Mouse (Mus musculus): ENCODE results near the gene March11. TPM values are rescaled to one million over a fixed set of nuclear protein-coding genes. Genes with fewer than 3 reads are reported as not detected.

Gene March11
- 9.7 and 11.1 TPM in 2 replicates for polyA plus RNA-seq (2015; fragmentation: Nextera tagmentation; extraction: Ambion mirVana)

GRCm38 (mm10) chr15:26308629-26309230 is at the start of gene March11:
March11 (plus strand) TSS chr15:26309048.
- Histone ChIP-seq H3K9me3 (ENCODE audit: control insufficient read depth, low read length) (no peaks in the 10 kb centered on the region), H3K27me3 (replicated peaks; ENCODE audit: control insufficient read depth, insufficient read depth, low read length) (no peaks in the 10 kb centered on the region), H3K4me3 (ENCODE audit: low read length) (peak within 1 kb of the TSS; percentile 79), H3K27ac (ENCODE audit: low read depth, low read length) (peak within 1 kb of the TSS; percentile 88), H3K9ac (ENCODE audit: low read depth, low read length) (peak within 1 kb of the TSS; percentile 85), H3K36me3 (ENCODE audit: control insufficient read depth, insufficient read depth, low read length) (no peaks in the 10 kb centered on the region), H3K4me2 (ENCODE audit: low read length) (peak within 1 kb of the TSS; percentile 84), H3K4me1 (ENCODE audit: control insufficient read depth, insufficient read depth, low read depth, low read length) (peaks cover 7% of the 10 kb centered on the region)
- peak; percentile 98 for ATAC-seq
- WGBS: under 1% methylated on average over 56 of the region's 56 CpGs

GRCm38 (mm10) chr15:26262336-26262735 is 46.5 kb upstream of the March11 start:
- H3K9ac ChIP-seq (ENCODE audit: low read depth, low read length): no peak overlapping the region
- no peaks in the 10 kb centered on the region for H3K9me3 ChIP-seq (ENCODE audit: control insufficient read depth, low read length)
- no peaks in the 10 kb centered on the region for H3K4me1 ChIP-seq (ENCODE audit: control insufficient read depth, insufficient read depth, low read depth, low read length)
- H3K4me2 ChIP-seq (ENCODE audit: low read length): no peak overlapping the region
- no peak overlapping the region for H3K4me3 ChIP-seq (ENCODE audit: low read length)
- H3K27me3 ChIP-seq (replicated peaks; ENCODE audit: control insufficient read depth, insufficient read depth, low read length): no peaks in the 10 kb centered on the region
- H3K36me3 ChIP-seq (ENCODE audit: control insufficient read depth, insufficient read depth, low read length): no peaks in the 10 kb centered on the region
- H3K27ac ChIP-seq (ENCODE audit: low read depth, low read length): no peak overlapping the region
- WGBS: 59% methylated on average over 1 of the region's 1 CpGs
- no peak for ATAC-seq

GRCm38 (mm10) chr15:26269596-26269995 is 39.3 kb upstream of the March11 start:
- no peak overlapping the region for H3K4me3 ChIP-seq (ENCODE audit: low read length)
- H3K4me2 ChIP-seq (ENCODE audit: low read length): no peak overlapping the region
- no peaks in the 10 kb centered on the region for H3K27me3 ChIP-seq (replicated peaks; ENCODE audit: control insufficient read depth, insufficient read depth, low read length)
- H3K4me1 ChIP-seq (ENCODE audit: control insufficient read depth, insufficient read depth, low read depth, low read length): no peaks in the 10 kb centered on the region
- H3K9ac ChIP-seq (ENCODE audit: low read depth, low read length): no peak overlapping the region
- ATAC-seq: no peak
- no peak overlapping the region for H3K27ac ChIP-seq (ENCODE audit: low read depth, low read length)
- H3K9me3 ChIP-seq (ENCODE audit: control insufficient read depth, low read length): no peaks in the 10 kb centered on the region
- 92% methylated on average over 4 of the region's 4 CpGs for WGBS
- H3K36me3 ChIP-seq (ENCODE audit: control insufficient read depth, insufficient read depth, low read length): no peaks in the 10 kb centered on the region

- H3K36me3 ChIP-seq (ENCODE audit: control insufficient read depth, insufficient read depth, low read length): no peaks in the 10 kb centered on the region
- ATAC-seq: peak; percentile 37; the same call in 1 of the 2 replicates
- H3K4me3 ChIP-seq (ENCODE audit: low read length): no peak overlapping the region
- no peaks in the 10 kb centered on the region for H3K4me1 ChIP-seq (ENCODE audit: control insufficient read depth, insufficient read depth, low read depth, low read length)
- 45% methylated on average over 2 of the region's 2 CpGs for WGBS
- H3K9ac ChIP-seq (ENCODE audit: low read depth, low read length): no peak overlapping the region
- no peaks in the 10 kb centered on the region for H3K27me3 ChIP-seq (replicated peaks; ENCODE audit: control insufficient read depth, insufficient read depth, low read length)
- H3K27ac ChIP-seq (ENCODE audit: low read depth, low read length): no peak overlapping the region
- no peak overlapping the region for H3K4me2 ChIP-seq (ENCODE audit: low read length)
- H3K9me3 ChIP-seq (ENCODE audit: control insufficient read depth, low read length): no peaks in the 10 kb centered on the region
Observed at GRCm38 (mm10) chr15:26276035-26276511, 32.8 kb upstream of the March11 start.

- Histone ChIP-seq H3K36me3 (ENCODE audit: control insufficient read depth, insufficient read depth, low read length) (no peaks in the 10 kb centered on the region), H3K9ac (ENCODE audit: low read depth, low read length) (no peak overlapping the region), H3K4me2 (ENCODE audit: low read length) (no peak overlapping the region), H3K27me3 (replicated peaks; ENCODE audit: control insufficient read depth, insufficient read depth, low read length) (no peaks in the 10 kb centered on the region), H3K9me3 (ENCODE audit: control insufficient read depth, low read length) (no peaks in the 10 kb centered on the region), H3K4me1 (ENCODE audit: control insufficient read depth, insufficient read depth, low read depth, low read length) (no peaks in the 10 kb centered on the region), H3K27ac (ENCODE audit: low read depth, low read length) (no peak overlapping the region), H3K4me3 (ENCODE audit: low read length) (no peak overlapping the region)
- 56% methylated on average over 5 of the region's 5 CpGs for WGBS
- no peak for ATAC-seq
Observed at GRCm38 (mm10) chr15:26276608-26277007, 32.2 kb upstream of the March11 start.

- Histone ChIP-seq H3K4me1 (ENCODE audit: control insufficient read depth, insufficient read depth, low read depth, low read length) (no peaks in the 10 kb centered on the region), H3K9me3 (ENCODE audit: control insufficient read depth, low read length) (no peaks in the 10 kb centered on the region), H3K27ac (ENCODE audit: low read depth, low read length) (no peak overlapping the region), H3K36me3 (ENCODE audit: control insufficient read depth, insufficient read depth, low read length) (no peaks in the 10 kb centered on the region), H3K9ac (ENCODE audit: low read depth, low read length) (no peak overlapping the region), H3K27me3 (replicated peaks; ENCODE audit: control insufficient read depth, insufficient read depth, low read length) (no peaks in the 10 kb centered on the region), H3K4me2 (ENCODE audit: low read length) (no peak overlapping the region), H3K4me3 (ENCODE audit: low read length) (no peak overlapping the region)
- WGBS: 70% methylated on average over 4 of the region's 4 CpGs
- ATAC-seq: no peak
Observed at GRCm38 (mm10) chr15:26291871-26292270, 17.0 kb upstream of the March11 start.

- no peak for ATAC-seq
- H3K27me3 ChIP-seq (replicated peaks; ENCODE audit: control insufficient read depth, insufficient read depth, low read length): no peaks in the 10 kb centered on the region
- no peak overlapping the region for H3K4me3 ChIP-seq (ENCODE audit: low read length)
- H3K4me2 ChIP-seq (ENCODE audit: low read length): no peak overlapping the region
- H3K27ac ChIP-seq (ENCODE audit: low read depth, low read length): no peak overlapping the region
- H3K36me3 ChIP-seq (ENCODE audit: control insufficient read depth, insufficient read depth, low read length): no peaks in the 10 kb centered on the region
- H3K9me3 ChIP-seq (ENCODE audit: control insufficient read depth, low read length): no peaks in the 10 kb centered on the region
- WGBS: 52% methylated on average over 2 of the region's 2 CpGs
- H3K4me1 ChIP-seq (ENCODE audit: control insufficient read depth, insufficient read depth, low read depth, low read length): no peaks in the 10 kb centered on the region
- no peak overlapping the region for H3K9ac ChIP-seq (ENCODE audit: low read depth, low read length)
Observed at GRCm38 (mm10) chr15:26292811-26293210, 16.0 kb upstream of the March11 start.

- no peak overlapping the region for H3K4me3 ChIP-seq (ENCODE audit: low read length)
- H3K27ac ChIP-seq (ENCODE audit: low read depth, low read length): no peak overlapping the region
- ATAC-seq: 0 out of 2 replicates have a peak, but pooled peaks have one; percentile 34
- H3K9me3 ChIP-seq (ENCODE audit: control insufficient read depth, low read length): no peaks in the 10 kb centered on the region
- WGBS: 64% methylated on average over 1 of the region's 1 CpGs
- H3K27me3 ChIP-seq (replicated peaks; ENCODE audit: control insufficient read depth, insufficient read depth, low read length): no peaks in the 10 kb centered on the region
- H3K4me1 ChIP-seq (ENCODE audit: control insufficient read depth, insufficient read depth, low read depth, low read length): no peaks in the 10 kb centered on the region
- H3K36me3 ChIP-seq (ENCODE audit: control insufficient read depth, insufficient read depth, low read length): no peaks in the 10 kb centered on the region
- H3K9ac ChIP-seq (ENCODE audit: low read depth, low read length): no peak overlapping the region
- no peak overlapping the region for H3K4me2 ChIP-seq (ENCODE audit: low read length)
Observed at GRCm38 (mm10) chr15:26293215-26293614, 15.6 kb upstream of the March11 start.

- 92% methylated on average over 6 of the region's 6 CpGs for WGBS
- Histone ChIP-seq H3K27ac (ENCODE audit: low read depth, low read length) (no peak overlapping the region), H3K9ac (ENCODE audit: low read depth, low read length) (no peak overlapping the region), H3K4me2 (ENCODE audit: low read length) (no peak overlapping the region), H3K4me1 (ENCODE audit: control insufficient read depth, insufficient read depth, low read depth, low read length) (no peaks in the 10 kb centered on the region), H3K4me3 (ENCODE audit: low read length) (no peak overlapping the region), H3K9me3 (ENCODE audit: control insufficient read depth, low read length) (no peaks in the 10 kb centered on the region), H3K27me3 (replicated peaks; ENCODE audit: control insufficient read depth, insufficient read depth, low read length) (no peaks in the 10 kb centered on the region), H3K36me3 (ENCODE audit: control insufficient read depth, insufficient read depth, low read length) (no peaks in the 10 kb centered on the region)
- no peak for ATAC-seq
Observed at GRCm38 (mm10) chr15:26298668-26299067, 10.2 kb upstream of the March11 start.

Data from hindbrain, embryonic 16.5 days (tissue).